7 mouse cellular contexts compared by ENCODE assay signal in genomic region chr19:45161093-45161492, GRCm38 (mm10). TPM values are rescaled to one million over a fixed set of nuclear protein-coding genes. Genes with fewer than 3 reads are reported as not detected.
DNase-seq lines count a peak whose midpoint lies in the region; ATAC-seq and TF ChIP-seq lines count a peak whose summit lies in the region.

No protein-coding gene starts in this region.

- under 1% methylated on average over 12 of the region's 12 CpGs for WGBS in liver, embryonic 14.5 days (ENCODE audit: insufficient replicate concordance)

- peak; percentile 73 for TF ChIP-seq CTCF in liver, embryonic 14.5 days (IDR thresholded peaks at IDR 0.05; ENCODE audit: low read depth)

- no peak for TF ChIP-seq EP300 in liver, embryonic 14.5 days (IDR thresholded peaks at IDR 0.05; ENCODE audit: low read depth)

- H3K4me1 ChIP-seq in ES-E14 (ENCODE audit: control insufficient read depth in 2 of 2, insufficient read depth in 2 of 2, low read length in 2 of 2, poor library complexity in 1 of 2) = peaks cover 0 to 8% of the 10 kb centered on the region in 2 experiments; a peak in 2 of 4 replicates
- H3K4me1 ChIP-seq in liver, embryonic 14.5 days (replicated peaks; ENCODE audit: control insufficient read depth in 2 of 2, insufficient read depth in 2 of 2, low read length in 1 of 2) = no peaks in the 10 kb centered on the region

- peak overlapping the region; percentile 15 to 37; a peak in 3 of 4 replicates for H3K4me3 ChIP-seq in ES-E14 (ENCODE audit: insufficient read depth in 1 of 2, low read depth in 1 of 2, low read length in 2 of 2, poor library complexity in 1 of 2, severe bottlenecking in 1 of 2)
- no peak overlapping the region for H3K4me3 ChIP-seq in liver, embryonic 14.5 days (ENCODE audit: insufficient read depth in 1 of 2, low read depth in 2 of 2, low read length in 2 of 2)

- H3K36me3 ChIP-seq in ES-E14 (ENCODE audit: control insufficient read depth, insufficient read depth, low read length, poor library complexity, severe bottlenecking) = no peaks in the 10 kb centered on the region
- H3K36me3 ChIP-seq in liver, embryonic 14.5 days (replicated peaks; ENCODE audit: control insufficient read depth, insufficient read depth, low read depth) = no peaks in the 10 kb centered on the region

- H3K27ac ChIP-seq in ES-E14 (ENCODE audit: insufficient read depth, low read depth, low read length, poor library complexity, severe bottlenecking) = no peak overlapping the region
- H3K27ac ChIP-seq in liver, embryonic 14.5 days = no peak overlapping the region

- no peak for ATAC-seq in liver, embryonic 14.5 days (ENCODE audit: insufficient read depth)

- H3K9ac ChIP-seq in ES-E14 (ENCODE audit: insufficient read depth, low read depth, low read length, poor library complexity, severe bottlenecking) = no peak overlapping the region
- no peak overlapping the region for H3K9ac ChIP-seq in liver, embryonic 14.5 days (replicated peaks)

- peak; percentile 53 for DNase-seq in CD4-positive helper T cell, adult 2 months (ENCODE audit: low read depth, low spot score)
- peak; percentile 71 for DNase-seq in ES-E14 (ENCODE audit: low read depth, low spot score)
- DNase-seq in cerebellum, adult 18-20 months = peak; percentile 56 to 72
- DNase-seq in gastrocnemius, adult 8-10 months (ENCODE audit: low spot score in 2 of 2) = peak; percentile 39 to 48
- DNase-seq in kidney, adult 8-10 months = peak; percentile 57 to 83
- DNase-seq in liver, embryonic 14.5 days (ENCODE audit: low read depth in 3 of 3, low spot score in 3 of 3) = peak; percentile 28 to 35 (median 30)
- DNase-seq in right cerebral cortex, postnatal 36 days (ENCODE audit: low spot score in 2 of 2) = peak; percentile 18 to 20

- in situ Hi-C loops in ES-E14 (cut with MboI; ENCODE audit: low sequenced_read_pairs in 2 of 2, unreplicated experiment in 2 of 2) = loop anchor here in 1 of 2 experiments (25.0 kb wide), 1 partner anchor 1549 kb away; the partner anchor contains the start of gene Nkx2-3

- H3K27me3 ChIP-seq in liver, embryonic 14.5 days (ENCODE audit: control insufficient read depth, insufficient read depth, low read length) = peaks cover 73% of the 10 kb centered on the region

- H3K9me3 ChIP-seq in ES-E14 (ENCODE audit: control insufficient read depth, insufficient read depth, low read depth, low read length) = no peaks in the 10 kb centered on the region
- H3K9me3 ChIP-seq in liver, embryonic 14.5 days (ENCODE audit: control insufficient read depth, low read length) = no peaks in the 10 kb centered on the region

- H3K4me2 ChIP-seq in liver, embryonic 14.5 days (ENCODE audit: low read depth) = peak overlapping the region; percentile 39

TF ChIP-seq in ES-E14, 5 proteins besides CTCF, POLR2A, EP300 and RAD21:
- TF ChIP-seq ZNF384 (IDR thresholded peaks at IDR 0.05; ENCODE audit: low read depth, low read length) = no peak
- TF ChIP-seq ZC3H11A (IDR thresholded peaks at IDR 0.05; ENCODE audit: borderline replicate concordance, low read depth, low read length) = no peak
- TF ChIP-seq CHD2 (IDR thresholded peaks at IDR 0.05; ENCODE audit: low read depth, low read length) = no peak
- TF ChIP-seq HCFC1 (IDR thresholded peaks at IDR 0.05; ENCODE audit: borderline replicate concordance, insufficient read depth, low read length) = no peak
- no peak for TF ChIP-seq MAFK (IDR thresholded peaks at IDR 0.05; ENCODE audit: insufficient read depth, low read depth, low read length)

RNA-seq across cellular contexts. Expression of gene Tlx1, which starts 10.6 kb away (rescaled TPM):
- 0.21 and 0.36 TPM in 2 replicates for total RNA-seq in ES-E14 (2012; rRNA removed)
- total RNA-seq in gastrocnemius, adult 8-10 months (2022) = not detected
- polyA plus RNA-seq in liver, embryonic 14.5 days (2012; rRNA removed) = 0.01 TPM in 1 of 2 replicates, not detected in the other
- polyA plus RNA-seq in liver, embryonic 14.5 days (2014; fragmentation: Nextera tagmentation; extraction: Ambion mirVana) = not detected in 2 replicates

Comparison
In these comparisons a context has a peak if more than half of its experiments do, and no peak if none do; other contexts are left out.
1. DNase-seq: peak in every context shown above with its lines; median percentile 71 in ES-E14; 70 in kidney, adult 8-10 months; 64 in cerebellum, adult 18-20 months; 53 in CD4-positive helper T cell, adult 2 months; 44 in gastrocnemius, adult 8-10 months; 30 in liver, embryonic 14.5 days; 19 in right cerebral cortex, postnatal 36 days.
2. H3K4me3 ChIP-seq: peak in ES-E14 (2 of 2); none in liver, embryonic 14.5 days (0 of 2).